ENCODE assay signal across 29 mouse cellular contexts in the genomic region with DNA sequence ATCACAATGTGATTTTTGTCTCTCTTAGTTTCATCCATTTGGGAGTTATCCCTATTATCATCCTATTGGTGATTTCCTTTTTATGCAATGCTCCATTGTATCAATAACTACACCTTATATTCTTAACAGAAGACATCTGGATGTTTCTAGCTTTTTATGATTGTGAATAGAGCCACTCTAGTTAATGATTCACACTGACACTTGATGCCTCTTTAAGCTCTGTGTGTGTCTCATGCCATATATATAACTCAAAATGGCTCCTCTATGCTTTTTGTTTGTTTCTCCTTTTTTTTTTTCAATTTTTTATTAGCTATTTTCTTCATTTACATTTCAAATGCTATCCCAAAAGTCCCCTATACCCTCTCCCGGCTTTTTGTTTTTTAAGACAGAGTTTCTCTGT.
"Had no signal": no experiment of that assay in that cellular context is flagged by ENCODE, and none has a peak within 500 bp of the region (broad histone marks: within the 10 kb centered on the region; RNA-seq: fewer than 3 reads in every experiment).

No protein-coding gene starts in this region.

- H3K4me1 ChIP-seq: embryonic facial prominence, embryonic 10.5 days; embryonic facial prominence, embryonic 12.5 days; embryonic facial prominence, embryonic 13.5 days; embryonic facial prominence, embryonic 15.5 days; forebrain, embryonic 10.5 days; forebrain, embryonic 12.5 days; forebrain, embryonic 13.5 days; forebrain, embryonic 15.5 days had no signal

- ATAC-seq: forebrain, embryonic 13.5 days; forebrain, embryonic 14.5 days; forebrain, embryonic 15.5 days; forebrain, embryonic 16.5 days; forebrain, postnatal 0 days had no signal

- H3K27ac ChIP-seq: embryonic facial prominence, embryonic 10.5 days; embryonic facial prominence, embryonic 12.5 days; embryonic facial prominence, embryonic 13.5 days; embryonic facial prominence, embryonic 15.5 days; forebrain, embryonic 10.5 days; forebrain, embryonic 12.5 days; forebrain, embryonic 13.5 days; forebrain, embryonic 15.5 days; gastrocnemius, adult 2 months; heart, adult 2 months had no signal

- H3K4me2 ChIP-seq: embryonic facial prominence, embryonic 12.5 days; embryonic facial prominence, embryonic 13.5 days; embryonic facial prominence, embryonic 15.5 days; forebrain, embryonic 12.5 days; forebrain, embryonic 13.5 days; forebrain, embryonic 15.5 days had no signal

- DNase-seq: cerebellum, adult 2 months; cerebellum, adult 8-10 months; cerebellum, adult 9-10 months; cerebellum, adult 9-11 months; cerebellum, postnatal 10 days; cerebellum, postnatal 14 days; cerebellum, postnatal 25 days; cerebellum, postnatal 36 days; embryo, embryonic 11 days; forebrain, postnatal 0 days; gastrocnemius, adult 2 months; gastrocnemius, postnatal 10 days; gastrocnemius, postnatal 14 days; gastrocnemius, postnatal 25 days; gastrocnemius, postnatal 36 days; heart, adult 11 months; heart, adult 18-20 months; heart, adult 2 months had no signal

- H3K4me3 ChIP-seq: embryonic facial prominence, embryonic 10.5 days; embryonic facial prominence, embryonic 12.5 days; embryonic facial prominence, embryonic 13.5 days; embryonic facial prominence, embryonic 15.5 days; erythroblast, embryonic 14.5 days; forebrain, embryonic 10.5 days; forebrain, embryonic 12.5 days; forebrain, embryonic 13.5 days; forebrain, embryonic 15.5 days; gastrocnemius, adult 2 months; heart, adult 2 months had no signal

- H3K36me3 ChIP-seq: forebrain, embryonic 15.5 days had no signal

- H3K9ac ChIP-seq: embryonic facial prominence, embryonic 12.5 days; embryonic facial prominence, embryonic 13.5 days; embryonic facial prominence, embryonic 15.5 days; forebrain, embryonic 12.5 days; forebrain, embryonic 13.5 days; forebrain, embryonic 15.5 days; forebrain, postnatal 0 days had no signal

- H3K27me3 ChIP-seq: embryonic facial prominence, embryonic 12.5 days; embryonic facial prominence, embryonic 13.5 days; embryonic facial prominence, embryonic 15.5 days; forebrain, embryonic 12.5 days; forebrain, embryonic 13.5 days; forebrain, embryonic 15.5 days had no signal

- H3K9me3 ChIP-seq: embryonic facial prominence, embryonic 10.5 days; embryonic facial prominence, embryonic 12.5 days; embryonic facial prominence, embryonic 13.5 days; embryonic facial prominence, embryonic 15.5 days; forebrain, embryonic 10.5 days; forebrain, embryonic 12.5 days; forebrain, embryonic 13.5 days; forebrain, embryonic 15.5 days had no signal
